Mouse (Mus musculus) cerebellum, adult 2 months (tissue): ENCODE results near the gene Acox3.

ENCODE experiments used
- CTCF ChIP-seq: fragments of 200-500 bp; IDR thresholded peaks from 2 replicates; pipeline ENCODE4 v1.5.1; 2011; ENCODE audit warnings: low read depth, mild to moderate bottlenecking, control low read depth, low read length, moderate library complexity, borderline replicate concordance; ENCODE audit not compliant: insufficient read depth
- POLR2A ChIP-seq: fragments of 200-500 bp; IDR thresholded peaks from 2 replicates; pipeline ENCODE4 v1.6.1; 2011; ENCODE audit warnings: low read length, control low read depth, borderline replicate concordance; ENCODE audit not compliant: insufficient read depth

DNA sequence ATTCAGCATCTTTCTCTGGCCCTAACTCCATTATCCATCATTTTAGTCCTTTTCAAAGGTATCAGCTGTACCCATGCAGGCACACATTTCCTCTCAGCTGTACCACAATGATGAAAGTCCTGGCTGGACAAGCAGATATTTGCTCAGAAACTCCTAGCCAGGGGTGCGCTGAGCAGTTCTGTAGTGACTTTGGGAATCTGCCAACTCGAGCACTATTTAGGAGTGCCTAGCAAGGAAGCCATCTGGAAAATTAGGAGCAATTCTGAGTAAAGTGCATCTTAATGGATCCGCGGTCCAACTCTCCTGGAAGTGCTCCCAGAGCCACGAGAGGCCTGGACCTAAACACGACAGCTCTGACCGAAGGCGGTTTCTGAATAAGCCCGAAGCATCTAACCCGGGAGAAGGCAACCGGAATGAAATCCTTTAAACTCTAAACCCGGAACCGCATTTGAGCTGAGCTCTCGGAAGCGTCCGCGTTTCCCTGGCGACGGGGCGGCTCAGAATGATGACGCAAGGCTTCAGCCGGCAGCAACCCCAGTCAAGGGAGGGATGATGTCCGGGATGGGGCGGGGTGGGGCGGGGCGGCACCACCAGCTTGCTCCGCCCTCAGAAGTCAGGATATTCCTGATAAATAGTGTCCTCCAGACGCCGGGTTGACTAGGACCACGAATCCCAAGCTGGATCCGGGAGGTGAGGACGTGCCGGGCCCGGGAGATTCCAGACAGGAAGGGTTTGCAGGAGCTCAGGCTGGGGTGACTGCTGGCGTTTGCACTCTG, at the start of gene Acox3:
- TF ChIP-seq CTCF (no peak), POLR2A (peak; percentile 56; the same call in 1 of the 2 replicates)
